Mouse (Mus musculus): ENCODE data around the gene Vmn2r50. TPM values are rescaled to one million over a fixed set of nuclear protein-coding genes. Genes with fewer than 3 reads are reported as not detected.
"Not testable (repeated sequence)": the region's sequence is repeated elsewhere in the genome, so short reads cannot be mapped to it uniquely, and the experiment has no call there.

Gene Vmn2r50
- polyA plus RNA-seq (2015; fragmentation: Nextera tagmentation; extraction: Ambion mirVana), result not detected in 2 replicates

DNA sequence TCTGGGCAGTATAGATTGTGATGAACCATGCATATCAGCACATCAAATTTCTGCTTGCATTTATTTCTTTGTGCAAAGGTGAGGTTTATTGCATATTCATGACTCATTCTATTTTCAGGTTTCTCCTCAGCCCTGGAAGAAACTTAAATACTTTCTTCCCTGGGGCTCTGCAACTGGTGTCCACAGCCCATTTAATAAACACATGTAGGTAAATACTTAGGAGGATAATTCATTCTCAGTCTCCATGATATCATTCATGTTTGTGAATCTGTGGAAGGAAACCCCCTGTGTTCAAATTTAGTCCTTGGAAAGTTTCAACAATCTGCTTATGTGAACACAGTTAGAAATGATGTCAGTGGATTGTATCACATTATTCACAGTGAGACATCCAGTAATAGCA, at the start of gene Vmn2r50:
TSS of gene Vmn2r50 (minus strand) at position 101 of the 400 bp plus-strand sequence.
- not testable (repeated sequence) for H3K36me3 ChIP-seq; ATAC-seq (ENCODE audit: low FRiP score, low read depth)

GRCm38 (mm10) chr7:9992157-9992556, 60.9 kb downstream of the Vmn2r50 start, which contains the start of gene Vmn2r49:
Gene Vmn2r49, minus strand, starts transcription at chr7:9992257.
- H3K4me1 ChIP-seq; H3K9me3 ChIP-seq; ATAC-seq (ENCODE audit: low FRiP score, low read depth); H3K4me2 ChIP-seq (replicated peaks); H3K27me3 ChIP-seq; H3K36me3 ChIP-seq; H3K27ac ChIP-seq; H3K4me3 ChIP-seq; H3K9ac ChIP-seq: not testable (repeated sequence)
- WGBS, result no CpG with 5 or more reads among the region's 2 CpGs

More for the DNA sequence above, at the start of gene Vmn2r50:
- H3K9me3 ChIP-seq; H3K27me3 ChIP-seq; H3K4me2 ChIP-seq (replicated peaks); H3K27ac ChIP-seq; H3K4me1 ChIP-seq; H3K4me3 ChIP-seq; H3K9ac ChIP-seq: not testable (repeated sequence)

Other genes starting within 250 kb of the Vmn2r50 start
- gene Vmn2r47, start 212.0 kb downstream of the Vmn2r50 start, polyA plus RNA-seq (2015; fragmentation: Nextera tagmentation; extraction: Ambion mirVana), result not detected in 2 replicates
- not detected in 2 replicates for gene Vmn2r48, start 99.7 kb downstream of the Vmn2r50 start, polyA plus RNA-seq (2015; fragmentation: Nextera tagmentation; extraction: Ambion mirVana)
- gene Vmn2r49, start 61.0 kb downstream of the Vmn2r50 start, polyA plus RNA-seq (2015; fragmentation: Nextera tagmentation; extraction: Ambion mirVana), result not detected in 2 replicates
- not detected in 2 replicates for gene Vmn2r51, start 52.4 kb upstream of the Vmn2r50 start, polyA plus RNA-seq (2015; fragmentation: Nextera tagmentation; extraction: Ambion mirVana)
- not detected in 2 replicates for gene Vmn2r52, start 123.3 kb upstream of the Vmn2r50 start, polyA plus RNA-seq (2015; fragmentation: Nextera tagmentation; extraction: Ambion mirVana)
- not detected in 2 replicates for gene Vmn1r66, start 224.7 kb upstream of the Vmn2r50 start, polyA plus RNA-seq (2015; fragmentation: Nextera tagmentation; extraction: Ambion mirVana)

All from limb, embryonic 13.5 days (tissue).